Mouse (Mus musculus): Measurements from ENCODE around the gene Il6st. TPM values are rescaled to one million over a fixed set of nuclear protein-coding genes. Genes with fewer than 3 reads are reported as not detected.

Il6st gene
- total RNA-seq, 2 experiments from 2014 or later, result 171 to 183 TPM

- DNase-seq, result peak; percentile 59
- peak overlapping the region; percentile 63 for H3K27ac ChIP-seq
- no peak for TF ChIP-seq CTCF (IDR thresholded peaks at IDR 0.05)
- intact Hi-C loops (cut with DNase I), result no loop called here
- peak overlapping the region; percentile 20 for H3K4me3 ChIP-seq
These were observed 59.6 kb downstream of the Il6st start for GRCm38 (mm10) chr13:112523346-112523970.

GRCm38 (mm10) chr13:112527186-112527585, 63.3 kb downstream of the Il6st start:
- DNase-seq, result no peak
- intact Hi-C loops (cut with DNase I), result no loop called here
- TF ChIP-seq CTCF (IDR thresholded peaks at IDR 0.05), result no peak
- Histone ChIP-seq H3K4me3 (no peak overlapping the region), H3K27ac (no peak overlapping the region)

GRCm38 (mm10) chr13:112529893-112530292, 66.0 kb downstream of the Il6st start:
- intact Hi-C loops (cut with DNase I), result loop anchor here (1.0 kb wide), 1 partner anchor 222 kb away; no protein-coding TSS in a partner anchor
- DNase-seq, result peak; percentile 85
- peak overlapping the region; percentile 67 for H3K27ac ChIP-seq
- peak; percentile 96; the same call in 1 of the 2 replicates for TF ChIP-seq CTCF (IDR thresholded peaks at IDR 0.05)
- H3K4me3 ChIP-seq, result no peak overlapping the region

- H3K4me3 ChIP-seq, result no peak overlapping the region
- no peak for TF ChIP-seq CTCF (IDR thresholded peaks at IDR 0.05)
- DNase-seq, result no peak
- intact Hi-C loops (cut with DNase I), result no loop called here
- H3K27ac ChIP-seq, result no peak overlapping the region
These were observed 68.4 kb downstream of the Il6st start for GRCm38 (mm10) chr13:112532235-112532634.

DNA sequence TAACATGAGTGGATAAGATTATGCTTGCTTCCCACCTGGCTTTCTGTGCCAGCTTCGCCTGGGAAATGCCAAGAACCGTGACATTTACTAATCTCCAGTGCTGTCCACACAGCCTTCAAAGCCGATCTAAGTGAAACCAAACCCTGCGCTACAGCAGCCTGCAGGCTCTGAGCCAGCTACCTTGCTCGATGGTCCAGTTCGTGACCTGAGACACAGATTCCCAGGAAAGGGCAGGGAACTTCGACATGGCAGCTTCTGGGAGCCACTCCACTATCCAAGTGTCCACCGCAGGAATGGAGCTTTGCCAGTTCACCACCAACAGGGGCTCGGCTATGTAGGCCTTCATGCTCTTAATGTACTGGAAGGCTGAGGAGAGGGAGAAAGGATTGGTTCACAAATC, 69.7 kb downstream of the Il6st start:
- DNase-seq, result peak; percentile 76
- TF ChIP-seq CTCF (IDR thresholded peaks at IDR 0.05), result no peak
- intact Hi-C loops (cut with DNase I), result no loop called here
- Histone ChIP-seq H3K4me3 (no peak overlapping the region), H3K27ac (peak overlapping the region; percentile 67; the same call in 1 of the 2 replicates)

DNA sequence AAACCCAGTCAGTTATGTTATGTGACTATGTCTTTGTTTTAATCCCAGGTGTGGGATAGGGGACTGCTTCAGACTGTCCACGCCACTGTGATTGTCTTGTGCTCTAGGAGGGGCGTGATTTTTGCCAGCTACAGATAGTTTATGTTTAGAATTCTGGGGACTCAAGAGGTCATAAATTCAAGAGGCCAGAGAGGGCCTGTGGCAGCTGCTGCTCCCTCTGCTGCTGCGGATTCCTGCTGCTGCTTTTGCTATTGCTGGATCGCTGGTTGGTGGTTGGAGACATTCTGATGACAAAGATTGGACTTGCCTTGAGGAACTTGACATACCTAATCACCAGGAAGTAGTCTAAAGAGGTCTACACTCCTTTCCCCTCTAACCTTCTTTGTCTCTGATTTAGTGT, 72.7 kb downstream of the Il6st start:
- TF ChIP-seq CTCF (IDR thresholded peaks at IDR 0.05), result no peak
- Histone ChIP-seq H3K4me3 (no peak overlapping the region), H3K27ac (no peak overlapping the region)
- no peak for DNase-seq
- intact Hi-C loops (cut with DNase I), result no loop called here

- intact Hi-C loops (cut with DNase I), result no loop called here
- Histone ChIP-seq H3K4me3 (no peak overlapping the region), H3K27ac (no peak overlapping the region)
- no peak for DNase-seq
- no peak for TF ChIP-seq CTCF (IDR thresholded peaks at IDR 0.05)
These were observed 73.2 kb downstream of the Il6st start for GRCm38 (mm10) chr13:112537065-112537464.

GRCm38 (mm10) chr13:112540616-112541015, 76.7 kb downstream of the Il6st start:
- Histone ChIP-seq H3K27ac (no peak overlapping the region), H3K4me3 (no peak overlapping the region)
- no peak for TF ChIP-seq CTCF (IDR thresholded peaks at IDR 0.05)
- intact Hi-C loops (cut with DNase I), result no loop called here
- no peak for DNase-seq

- TF ChIP-seq CTCF (IDR thresholded peaks at IDR 0.05), result no peak
- Histone ChIP-seq H3K27ac (peak overlapping the region; percentile 2; the same call in 1 of the 2 replicates), H3K4me3 (peak overlapping the region; percentile 19; the same call in 1 of the 2 replicates)
- intact Hi-C loops (cut with DNase I), result no loop called here
- DNase-seq, result peak; percentile 43
These were observed 77.5 kb downstream of the Il6st start for GRCm38 (mm10) chr13:112541223-112541975.

DNA sequence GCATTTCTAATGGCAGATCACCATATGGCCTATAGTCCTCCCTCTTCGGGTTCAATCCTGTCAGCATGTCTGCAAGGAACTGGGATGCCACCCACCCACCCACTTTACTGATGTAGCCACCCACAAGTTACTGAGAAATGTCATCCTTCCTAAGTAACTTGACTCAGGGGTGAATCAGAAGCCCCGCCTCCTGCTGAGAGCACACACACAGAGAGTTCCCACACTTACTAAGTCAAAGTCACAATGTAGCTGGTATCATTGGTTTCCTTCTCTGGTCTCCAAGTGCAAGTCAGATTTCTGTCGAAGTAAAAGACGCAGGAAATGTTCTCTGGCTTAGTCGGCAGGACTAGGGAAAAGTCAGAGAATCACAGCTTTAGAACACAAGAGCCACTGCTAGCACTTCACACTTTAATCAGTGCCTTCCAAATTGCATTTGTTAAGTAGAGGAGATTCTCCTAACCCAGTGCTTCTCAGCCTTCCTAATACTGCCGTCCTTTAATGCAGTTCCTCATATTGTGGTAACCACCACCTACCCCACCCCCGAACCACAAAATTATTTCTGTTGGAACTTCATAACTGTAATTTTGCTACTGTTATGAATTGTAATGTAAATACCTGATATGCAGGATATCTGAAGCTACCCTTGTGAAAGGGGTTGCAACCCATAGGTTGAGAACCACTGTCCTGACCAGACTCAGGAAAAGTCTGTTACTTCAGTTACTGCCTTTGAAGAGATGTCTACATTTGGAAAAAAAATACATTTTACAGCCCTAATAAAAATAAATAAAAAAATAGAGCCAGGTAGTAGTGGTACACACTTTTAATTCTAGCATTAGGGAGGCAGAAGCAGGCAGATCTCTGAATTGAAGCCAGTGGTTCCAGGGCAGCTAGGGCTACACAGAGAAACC, 88.0 kb downstream of the Il6st start:
- intact Hi-C loops (cut with DNase I), result no loop called here
- Histone ChIP-seq H3K4me3 (no peak overlapping the region), H3K27ac (no peak overlapping the region)
- DNase-seq, result no peak
- TF ChIP-seq CTCF (IDR thresholded peaks at IDR 0.05), result no peak

DNA sequence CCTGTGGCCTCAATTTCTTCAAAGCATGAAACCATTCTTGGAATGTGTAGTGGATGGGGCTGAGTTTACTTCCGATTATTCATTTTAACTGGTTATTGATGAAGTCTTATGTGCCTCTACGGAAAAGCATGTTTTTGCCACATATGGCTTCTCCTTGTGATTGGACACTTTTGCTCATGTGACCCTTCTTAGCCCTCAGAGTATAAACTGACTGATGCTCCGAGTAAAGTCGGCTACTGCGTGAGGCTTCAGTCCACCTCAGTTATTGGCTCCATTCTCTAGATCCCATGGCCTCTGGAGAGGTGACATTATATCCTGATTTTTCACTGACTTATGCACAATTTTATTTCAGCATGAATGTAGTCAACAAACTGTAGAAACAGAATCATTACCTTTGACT, 89.4 kb downstream of the Il6st start:
- Histone ChIP-seq H3K4me3 (no peak overlapping the region), H3K27ac (no peak overlapping the region)
- intact Hi-C loops (cut with DNase I), result no loop called here
- no peak for DNase-seq
- TF ChIP-seq CTCF (IDR thresholded peaks at IDR 0.05), result no peak

- H3K27ac ChIP-seq, result no peak overlapping the region
- DNase-seq, result no peak
- intact Hi-C loops (cut with DNase I), result no loop called here
- no peak overlapping the region for H3K4me3 ChIP-seq
- TF ChIP-seq CTCF (IDR thresholded peaks at IDR 0.05), result no peak
These were observed 92.6 kb downstream of the Il6st start for GRCm38 (mm10) chr13:112556501-112556900.

Other genes starting within 250 kb of the Il6st start
- gene Ankrd55, start 175.6 kb upstream of the Il6st start, total RNA-seq (2021), result not detected
- gene Il31ra, start 130.3 kb downstream of the Il6st start, total RNA-seq (2021), result under 1 TPM in 1 of 2 experiments, not detected in 1; 0.14 TPM
- gene Ddx4, start 188.4 kb downstream of the Il6st start, total RNA-seq (2021), result not detected
- 1 to 10 TPM; 6.9 to 8.1 TPM for gene Slc38a9, start 196.7 kb downstream of the Il6st start, total RNA-seq (2021)

All from gastrocnemius, adult 2 months (tissue).